Mouse (Mus musculus): Measurements from ENCODE around the gene Ddah1. TPM values are rescaled to one million over a fixed set of nuclear protein-coding genes. Genes with fewer than 3 reads are reported as not detected.
"Not testable (repeated sequence)": the region's sequence is repeated elsewhere in the genome, so short reads cannot be mapped to it uniquely, and the experiment has no call there.

Gene Ddah1
- total RNA-seq, 1 experiment from 2014 or later, result 1.5 TPM

- DNase-seq, result peak; percentile 24
Measured at GRCm38 (mm10) chr3:145864713-145865233, 106.3 kb downstream of the Ddah1 start.

GRCm38 (mm10) chr3:145872680-145873079 lies 114.2 kb downstream of the Ddah1 start:
- no peak for DNase-seq

- DNase-seq, result no peak
Measured at GRCm38 (mm10) chr3:145873271-145873670, 114.8 kb downstream of the Ddah1 start.

GRCm38 (mm10) chr3:145874126-145874525 lies 115.7 kb downstream of the Ddah1 start:
- no peak for DNase-seq

- no peak for DNase-seq
Measured at GRCm38 (mm10) chr3:145876120-145876519, 117.6 kb downstream of the Ddah1 start.

GRCm38 (mm10) chr3:145878867-145879266 lies 120.4 kb downstream of the Ddah1 start:
- DNase-seq, result not testable (repeated sequence)

- DNase-seq, result no peak
Measured at GRCm38 (mm10) chr3:145880335-145880734, 121.9 kb downstream of the Ddah1 start.

- DNase-seq, result no peak
Measured at GRCm38 (mm10) chr3:145882076-145882874, 123.8 kb downstream of the Ddah1 start.

GRCm38 (mm10) chr3:145883233-145883632 lies 124.8 kb downstream of the Ddah1 start:
- DNase-seq, result no peak

- DNase-seq, result no peak
Measured at GRCm38 (mm10) chr3:145885376-145885775, 126.9 kb downstream of the Ddah1 start.

GRCm38 (mm10) chr3:145885851-145886464 lies 127.5 kb downstream of the Ddah1 start:
- DNase-seq, result no peak

- no peak for DNase-seq
Measured at GRCm38 (mm10) chr3:145887430-145887971, 129.0 kb downstream of the Ddah1 start.

GRCm38 (mm10) chr3:145890346-145891132 lies 132.1 kb downstream of the Ddah1 start:
- DNase-seq, result no peak

- DNase-seq, result no peak
Measured at GRCm38 (mm10) chr3:145892451-145892850, 134.0 kb downstream of the Ddah1 start.

- DNase-seq, result no peak
Measured at GRCm38 (mm10) chr3:145894131-145894530, 135.7 kb downstream of the Ddah1 start.

GRCm38 (mm10) chr3:145897749-145898148 lies 139.3 kb downstream of the Ddah1 start:
- DNase-seq, result no peak

- DNase-seq, result no peak
Measured at GRCm38 (mm10) chr3:145899832-145900231, 141.4 kb downstream of the Ddah1 start.

GRCm38 (mm10) chr3:145903530-145903929 lies 145.1 kb downstream of the Ddah1 start:
- no peak for DNase-seq

- DNase-seq, result peak; percentile 64
Measured at GRCm38 (mm10) chr3:145904850-145905776, 146.6 kb downstream of the Ddah1 start.

- DNase-seq, result no peak
Measured at GRCm38 (mm10) chr3:145906582-145906981, 148.1 kb downstream of the Ddah1 start.

- DNase-seq, result no peak
Measured at GRCm38 (mm10) chr3:145912512-145912911, 154.0 kb downstream of the Ddah1 start.
